Mouse (Mus musculus): Measurements from ENCODE around the gene Sorbs1.

GRCm38 (mm10) chr19:40481115-40481514 lies 32.5 kb downstream of the Sorbs1 start:
- no peak for TF ChIP-seq POLR2A (IDR thresholded peaks at IDR 0.05; ENCODE audit: borderline replicate concordance, low read depth, low read length)
- no peak for TF ChIP-seq CTCF (IDR thresholded peaks at IDR 0.05; ENCODE audit: low read depth, low read length)

All from bone marrow macrophage, adult 2 months (primary cell).